Mouse (Mus musculus) MEL (cell line): Measurements from ENCODE around the gene Gsta2. TPM values are rescaled to one million over a fixed set of nuclear protein-coding genes. Genes with fewer than 3 reads are reported as not detected.

Source experiments
- DNase-seq: peaks from one replicate; pipeline ENCODE4 v3.0.0; 2011; ENCODE audit warnings: low read depth, low spot score
- H3K27ac ChIP-seq: 2 replicates; pipeline ENCODE4 v1.5.1; 2012; ENCODE audit warnings: low read depth, mild to moderate bottlenecking, control low read depth, low read length, moderate library complexity; ENCODE audit not compliant: control insufficient read depth
- H3K27me3 ChIP-seq, 2 experiments: fragments of 150-350 bp in 1 of 2; sonication (generic) in 1 of 2; 2 replicates each; pipeline ENCODE4 v1.6.1; 2012; ENCODE audit warnings: low read length in 2 of 2, mild to moderate bottlenecking in 2 of 2, improper control_type of control experiment in 1 of 2, moderate library complexity in 1 of 2; ENCODE audit not compliant: insufficient read depth in 2 of 2, control insufficient read depth in 1 of 2
- H3K36me3 ChIP-seq, 2 experiments: 2 replicates each; pipeline ENCODE4 v1.6.1; 2012 to 2014; ENCODE audit warnings: low read length in 2 of 2, improper control_type of control experiment in 1 of 2, inconsistent platforms in 1 of 2, mild to moderate bottlenecking in 1 of 2; ENCODE audit not compliant: insufficient read depth in 2 of 2, control insufficient read depth in 1 of 2
- H3K4me1 ChIP-seq, 2 experiments: fragments of 150-350 bp in 1 of 2; sonication (generic) in 1 of 2; 2 replicates each; pipeline ENCODE4 v1.6.1; 2012; ENCODE audit warnings: low read length in 2 of 2, improper control_type of control experiment in 1 of 2, mild to moderate bottlenecking in 1 of 2; ENCODE audit not compliant: insufficient read depth in 2 of 2, control insufficient read depth in 1 of 2
- H3K4me3 ChIP-seq, 2 experiments: fragments of 150-350 bp in 1 of 2; sonication (generic) in 1 of 2; 2 replicates each; pipeline ENCODE4 v1.5.1; 2012; ENCODE audit warnings: low read depth in 2 of 2, low read length in 2 of 2, mild to moderate bottlenecking in 2 of 2, moderate library complexity in 2 of 2, control low read depth in 1 of 2, improper control_type of control experiment in 1 of 2; ENCODE audit not compliant: control insufficient read depth in 1 of 2, insufficient read depth in 1 of 2
- H3K79me2 ChIP-seq: 2 replicates; pipeline ENCODE4 v1.6.1; 2012; ENCODE audit warnings: mild to moderate bottlenecking, low read length, moderate library complexity; ENCODE audit not compliant: control insufficient read depth, poor library complexity, insufficient read depth
- H3K9ac ChIP-seq: 2 replicates; pipeline ENCODE4 v1.6.1; 2012; ENCODE audit warnings: low read depth, mild to moderate bottlenecking, control low read depth, low read length, moderate library complexity; ENCODE audit not compliant: control insufficient read depth, poor library complexity, severe bottlenecking
- H3K9me3 ChIP-seq: fragments of 150-350 bp; sonication (generic); replicated peaks from 2 replicates; pipeline ENCODE4 v1.6.1; 2012; ENCODE audit warnings: mild to moderate bottlenecking, low read length, improper control_type of control experiment, moderate library complexity; ENCODE audit not compliant: insufficient read depth
- CHD1 ChIP-seq: IDR thresholded peaks from 2 replicates; pipeline ENCODE4 v1.6.1; 2012; ENCODE audit warnings: low read depth, mild to moderate bottlenecking, inconsistent platforms, low read length, improper control_type of control experiment
- E2F4 ChIP-seq: IDR thresholded peaks from 2 replicates; pipeline ENCODE4 v1.6.1; 2011; ENCODE audit warnings: low read depth, low read length, improper control_type of control experiment, borderline replicate concordance
- ELF1 ChIP-seq: IDR thresholded peaks from 2 replicates; pipeline ENCODE4 v1.6.1; 2014; ENCODE audit warnings: low read depth, mild to moderate bottlenecking, inconsistent platforms, low read length, improper control_type of control experiment, moderate library complexity
- MAZ ChIP-seq: IDR thresholded peaks from 2 replicates; pipeline ENCODE4 v1.6.1; 2012; ENCODE audit warnings: low read depth, mild to moderate bottlenecking, inconsistent platforms, low read length, improper control_type of control experiment
- MEF2A ChIP-seq: IDR thresholded peaks from 2 replicates; pipeline ENCODE4 v1.6.1; 2014; ENCODE audit warnings: low read depth, mild to moderate bottlenecking, inconsistent platforms, low read length, improper control_type of control experiment; ENCODE audit not compliant: poor library complexity, insufficient replicate concordance, severe bottlenecking; ENCODE audit errors: extremely low read depth
- MYC ChIP-seq: IDR thresholded peaks from 2 replicates; pipeline ENCODE4 v1.6.1; 2011; ENCODE audit warnings: low read depth, mild to moderate bottlenecking, low read length, improper control_type of control experiment, moderate library complexity
- NELFE ChIP-seq: IDR thresholded peaks from 2 replicates; pipeline ENCODE4 v1.6.1; 2011; ENCODE audit warnings: low read depth, low read length, improper control_type of control experiment
- POLR2AphosphoS2 ChIP-seq: IDR thresholded peaks from 2 replicates; pipeline ENCODE4 v1.6.1; 2011; ENCODE audit warnings: low read length, improper control_type of control experiment
- POLR2AphosphoS5 ChIP-seq: IDR thresholded peaks from 2 replicates; pipeline ENCODE4 v1.6.1; 2012; ENCODE audit warnings: low read depth, borderline replicate concordance, mild to moderate bottlenecking, inconsistent platforms, low read length, moderate library complexity, mixed read lengths
- SIN3A ChIP-seq: IDR thresholded peaks from 2 replicates; pipeline ENCODE4 v1.6.1; 2012; ENCODE audit warnings: low read length, improper control_type of control experiment, inconsistent platforms
- TBP ChIP-seq: IDR thresholded peaks from 2 replicates; pipeline ENCODE4 v1.8.0; 2011; ENCODE audit warnings: low read depth, low read length, improper control_type of control experiment
- TCF12 ChIP-seq: IDR thresholded peaks from 2 replicates; pipeline ENCODE4 v1.6.1; 2014; ENCODE audit warnings: low read depth, mild to moderate bottlenecking, inconsistent platforms, low read length, improper control_type of control experiment, moderate library complexity
- USF1 ChIP-seq: IDR thresholded peaks from 2 replicates; pipeline ENCODE4 v1.6.1; 2014; ENCODE audit warnings: low read depth, mild to moderate bottlenecking, inconsistent platforms, low read length, improper control_type of control experiment, moderate library complexity
- ZMIZ1 ChIP-seq: IDR thresholded peaks from 2 replicates; pipeline ENCODE4 v1.6.1; 2012; ENCODE audit warnings: low read depth, mild to moderate bottlenecking, inconsistent platforms, low read length, improper control_type of control experiment, moderate library complexity
- ZNF384 ChIP-seq: IDR thresholded peaks from 2 replicates; pipeline ENCODE4 v1.6.1; 2012; ENCODE audit warnings: low read depth, mild to moderate bottlenecking, inconsistent platforms, low read length, improper control_type of control experiment
- polyA plus RNA-seq, 2 experiments: library from polyadenylated mRNA; stranded (reverse) in 1 of 2; unstranded in 1 of 2; fragments of >175 nt in 1 of 2; fragments of >200 nt in 1 of 2; gene quantifications; 2 replicates each; pipeline versions ENCODE4 v1.2.1 to v1.2.4; 2012; ENCODE audit warnings: low replicate concordance in 2 of 2, low read depth in 1 of 2; ENCODE audit not compliant: insufficient read length in 2 of 2, insufficient read depth in 1 of 2, missing spikeins in 1 of 2
- total RNA-seq: library from RNA; depleted of rRNA; stranded (reverse); fragments of 300-350 nt; gene quantifications from 2 replicates; pipeline ENCODE4 v1.2.3, GENCODE M21; 2012

Gene Gsta2
- total and polyA plus RNA-seq, 3 experiments = not detected

GRCm38 (mm10) chr9:78363374-78363773 lies 7.8 kb upstream of the Gsta2 start:
- no peak overlapping the region for H3K9ac ChIP-seq
- no peak for DNase-seq
- no peak overlapping the region for H3K4me3 ChIP-seq
- H3K27me3 ChIP-seq = peaks cover 2% of the 10 kb centered on the region in 2 experiments; a peak in 2 of 4 replicates
- H3K36me3 ChIP-seq = peaks cover 0 to 2% of the 10 kb centered on the region in 2 experiments; a peak in 2 of 4 replicates
- no peak overlapping the region for H3K27ac ChIP-seq
- H3K4me1 ChIP-seq = peaks cover 0 to 4% of the 10 kb centered on the region in 2 experiments; a peak in 1 of 4 replicates
- TF ChIP-seq ELF1 (no peak), TCF12 (no peak), SIN3A (no peak), CHD1 (no peak), POLR2AphosphoS5 (no peak), MEF2A (no peak), POLR2AphosphoS2 (no peak), ZNF384 (no peak), MYC (no peak), E2F4 (no peak), TBP (no peak), NELFE (no peak), MAZ (no peak), USF1 (no peak), ZMIZ1 (no peak)
- TF ChIP-seq, all 39 proteins: peak for 0
- H3K79me2 ChIP-seq = no peaks in the 10 kb centered on the region
- H3K9me3 ChIP-seq = no peaks in the 10 kb centered on the region

GRCm38 (mm10) chr9:78360484-78360872 lies 4.9 kb upstream of the Gsta2 start:
- Histone ChIP-seq H3K9me3 (no peaks in the 10 kb centered on the region), H3K4me1 (no peaks in the 10 kb centered on the region), H3K79me2 (no peaks in the 10 kb centered on the region), H3K4me3 (no peak overlapping the region), H3K27ac (no peak overlapping the region), H3K36me3 (no peaks in the 10 kb centered on the region), H3K27me3 (peaks cover 2% of the 10 kb centered on the region in 2 experiments; a peak in 2 of 4 replicates), H3K9ac (no peak overlapping the region)
- TF ChIP-seq ZNF384 = no peak
- DNase-seq = no peak
